Mouse (Mus musculus): ENCODE data around the gene Ighmbp2. TPM values are rescaled to one million over a fixed set of nuclear protein-coding genes. Genes with fewer than 3 reads are reported as not detected.

Ighmbp2 gene
- polyA plus RNA-seq, 1 experiment from 2014 or later, result 13.3 TPM

GRCm38 (mm10) chr19:3271366-3271765, 11.5 kb downstream of the Ighmbp2 start:
- Histone ChIP-seq H3K4me1 (no peaks in the 10 kb centered on the region), H3K27me3 (replicated peaks) (no peaks in the 10 kb centered on the region), H3K9ac (no peak overlapping the region), H3K27ac (no peak overlapping the region), H3K4me3 (no peak overlapping the region), H3K36me3 (replicated peaks) (peaks cover 61% of the 10 kb centered on the region), H3K9me3 (no peaks in the 10 kb centered on the region), H3K4me2 (no peak overlapping the region)
- 96% methylated on average over 6 of the region's 6 CpGs for WGBS
- ATAC-seq (replicated peaks), result no peak

GRCm38 (mm10) chr19:3269803-3270202, 13.0 kb downstream of the Ighmbp2 start:
- 96% methylated on average over 6 of the region's 6 CpGs for whole genome bisulfite sequencing
- no peak for ATAC-seq (replicated peaks)
- Histone ChIP-seq H3K4me2 (no peak overlapping the region), H3K9me3 (no peaks in the 10 kb centered on the region), H3K36me3 (replicated peaks) (peaks cover 67% of the 10 kb centered on the region), H3K4me1 (no peaks in the 10 kb centered on the region), H3K27me3 (replicated peaks) (no peaks in the 10 kb centered on the region), H3K4me3 (no peak overlapping the region), H3K27ac (no peak overlapping the region), H3K9ac (no peak overlapping the region)

- H3K4me3 ChIP-seq, result no peak overlapping the region
- H3K9ac ChIP-seq, result no peak overlapping the region
- H3K36me3 ChIP-seq (replicated peaks), result peaks cover 67% of the 10 kb centered on the region
Observed at GRCm38 (mm10) chr19:3269279-3269678, 13.5 kb downstream of the Ighmbp2 start.

GRCm38 (mm10) chr19:3268218-3268980, 14.4 kb downstream of the Ighmbp2 start:
- ATAC-seq (replicated peaks), result no peak
- Histone ChIP-seq H3K27me3 (replicated peaks) (no peaks in the 10 kb centered on the region), H3K4me3 (no peak overlapping the region), H3K27ac (no peak overlapping the region), H3K4me1 (no peaks in the 10 kb centered on the region), H3K36me3 (replicated peaks) (peaks cover 65% of the 10 kb centered on the region), H3K9me3 (no peaks in the 10 kb centered on the region), H3K9ac (no peak overlapping the region), H3K4me2 (no peak overlapping the region)
- WGBS, result 95% methylated on average over 17 of the region's 17 CpGs

More at GRCm38 (mm10) chr19:3269279-3269678, 13.5 kb downstream of the Ighmbp2 start:
- Histone ChIP-seq H3K27ac (no peak overlapping the region), H3K27me3 (replicated peaks) (no peaks in the 10 kb centered on the region), H3K4me1 (no peaks in the 10 kb centered on the region), H3K9me3 (no peaks in the 10 kb centered on the region), H3K4me2 (no peak overlapping the region)
- WGBS, result 92% methylated on average over 9 of the region's 9 CpGs
- ATAC-seq (replicated peaks), result no peak; the same call in 1 of the 2 replicates

- Histone ChIP-seq H3K4me1 (no peaks in the 10 kb centered on the region), H3K9me3 (no peaks in the 10 kb centered on the region), H3K36me3 (replicated peaks) (peaks cover 62% of the 10 kb centered on the region), H3K27me3 (replicated peaks) (no peaks in the 10 kb centered on the region), H3K4me2 (no peak overlapping the region), H3K27ac (no peak overlapping the region), H3K9ac (no peak overlapping the region), H3K4me3 (no peak overlapping the region)
- 89% methylated on average over 4 of the region's 4 CpGs for WGBS
- ATAC-seq (replicated peaks), result no peak
Observed at GRCm38 (mm10) chr19:3267340-3267739, 15.5 kb downstream of the Ighmbp2 start.

- no peak for ATAC-seq (replicated peaks)
- 97% methylated on average over 4 of the region's 4 CpGs for WGBS
Observed at GRCm38 (mm10) chr19:3266676-3267075, 16.1 kb downstream of the Ighmbp2 start.

GRCm38 (mm10) chr19:3266136-3266535, 16.7 kb downstream of the Ighmbp2 start:
- no peaks in the 10 kb centered on the region for H3K9me3 ChIP-seq
- H3K9ac ChIP-seq, result no peak overlapping the region
- WGBS, result 84% methylated on average over 5 of the region's 5 CpGs
- no peak overlapping the region for H3K4me2 ChIP-seq
- no peak overlapping the region for H3K4me3 ChIP-seq
- peaks cover 56% of the 10 kb centered on the region for H3K36me3 ChIP-seq (replicated peaks)
- no peak overlapping the region for H3K27ac ChIP-seq
- no peaks in the 10 kb centered on the region for H3K4me1 ChIP-seq
- no peak for ATAC-seq (replicated peaks)
- no peaks in the 10 kb centered on the region for H3K27me3 ChIP-seq (replicated peaks)

More at GRCm38 (mm10) chr19:3266676-3267075, 16.1 kb downstream of the Ighmbp2 start:
- Histone ChIP-seq H3K4me3 (no peak overlapping the region), H3K36me3 (replicated peaks) (peaks cover 55% of the 10 kb centered on the region), H3K9ac (no peak overlapping the region), H3K27me3 (replicated peaks) (no peaks in the 10 kb centered on the region), H3K27ac (no peak overlapping the region), H3K9me3 (no peaks in the 10 kb centered on the region), H3K4me2 (no peak overlapping the region), H3K4me1 (no peaks in the 10 kb centered on the region)

- ATAC-seq (replicated peaks), result no peak
- no peak overlapping the region for H3K9ac ChIP-seq
- 97% methylated on average over 9 of the region's 9 CpGs for WGBS
- no peaks in the 10 kb centered on the region for H3K27me3 ChIP-seq (replicated peaks)
- no peaks in the 10 kb centered on the region for H3K9me3 ChIP-seq
- no peak overlapping the region for H3K4me2 ChIP-seq
- H3K4me1 ChIP-seq, result no peaks in the 10 kb centered on the region
- H3K4me3 ChIP-seq, result no peak overlapping the region
- H3K36me3 ChIP-seq (replicated peaks), result peaks cover 61% of the 10 kb centered on the region
- H3K27ac ChIP-seq, result no peak overlapping the region
Observed at GRCm38 (mm10) chr19:3265180-3265579, 17.6 kb downstream of the Ighmbp2 start.

GRCm38 (mm10) chr19:3264348-3264747, 18.5 kb downstream of the Ighmbp2 start:
- Histone ChIP-seq H3K4me2 (no peak overlapping the region), H3K36me3 (replicated peaks) (peaks cover 68% of the 10 kb centered on the region), H3K27me3 (replicated peaks) (no peaks in the 10 kb centered on the region), H3K4me1 (no peaks in the 10 kb centered on the region), H3K4me3 (no peak overlapping the region), H3K27ac (no peak overlapping the region), H3K9me3 (no peaks in the 10 kb centered on the region), H3K9ac (no peak overlapping the region)
- WGBS, result 96% methylated on average over 6 of the region's 6 CpGs
- no peak for ATAC-seq (replicated peaks)

- H3K27me3 ChIP-seq (replicated peaks), result no peaks in the 10 kb centered on the region
Observed at GRCm38 (mm10) chr19:3261764-3262525, 20.9 kb downstream of the Ighmbp2 start.

GRCm38 (mm10) chr19:3261336-3261735, 21.5 kb downstream of the Ighmbp2 start:
- H3K27ac ChIP-seq, result no peak overlapping the region
- no peaks in the 10 kb centered on the region for H3K4me1 ChIP-seq
- 95% methylated on average over 7 of the region's 7 CpGs for WGBS
- H3K27me3 ChIP-seq (replicated peaks), result no peaks in the 10 kb centered on the region
- no peak for ATAC-seq (replicated peaks)
- H3K4me2 ChIP-seq, result no peak overlapping the region
- peaks cover 47% of the 10 kb centered on the region for H3K36me3 ChIP-seq (replicated peaks)
- no peak overlapping the region for H3K4me3 ChIP-seq
- no peak overlapping the region for H3K9ac ChIP-seq
- H3K9me3 ChIP-seq, result no peaks in the 10 kb centered on the region

More at GRCm38 (mm10) chr19:3261764-3262525, 20.9 kb downstream of the Ighmbp2 start:
- Histone ChIP-seq H3K4me1 (no peaks in the 10 kb centered on the region), H3K9me3 (no peaks in the 10 kb centered on the region), H3K4me2 (no peak overlapping the region), H3K27ac (no peak overlapping the region), H3K36me3 (replicated peaks) (peaks cover 52% of the 10 kb centered on the region), H3K4me3 (no peak overlapping the region), H3K9ac (no peak overlapping the region)
- 93% methylated on average over 12 of the region's 12 CpGs for WGBS
- ATAC-seq (replicated peaks), result no peak

- no peak overlapping the region for H3K4me3 ChIP-seq
- no peak overlapping the region for H3K4me2 ChIP-seq
- ATAC-seq (replicated peaks), result no peak
- 93% methylated on average over 3 of the region's 3 CpGs for WGBS
- H3K27ac ChIP-seq, result no peak overlapping the region
- no peaks in the 10 kb centered on the region for H3K27me3 ChIP-seq (replicated peaks)
- no peak overlapping the region for H3K9ac ChIP-seq
- H3K4me1 ChIP-seq, result no peaks in the 10 kb centered on the region
- H3K36me3 ChIP-seq (replicated peaks), result peaks cover 41% of the 10 kb centered on the region
- H3K9me3 ChIP-seq, result no peaks in the 10 kb centered on the region
Observed at GRCm38 (mm10) chr19:3260591-3260990, 22.2 kb downstream of the Ighmbp2 start.

Measured in midbrain, embryonic 15.5 days (tissue).